Mouse (Mus musculus): Measurements from ENCODE around the gene Uap1l1. TPM values are rescaled to one million over a fixed set of nuclear protein-coding genes. Genes with fewer than 3 reads are reported as not detected.

Gene Uap1l1
- polyA plus RNA-seq, 1 experiment from 2014 or later: 13.5 TPM

Other genes with a start within 250 kb of the Uap1l1 start
- 5.9 and 6.2 TPM in 2 replicates for gene Nrarp, start 184.9 kb downstream of the Uap1l1 start, polyA plus RNA-seq (2016; fragmentation: Nextera tagmentation; extraction: Ambion mirVana)
- gene Tor4a, start 168.8 kb downstream of the Uap1l1 start, polyA plus RNA-seq (2016; fragmentation: Nextera tagmentation; extraction: Ambion mirVana): 7.2 and 7.4 TPM in 2 replicates
- 56.7 and 61.5 TPM in 2 replicates for gene Nelfb, start 154.2 kb downstream of the Uap1l1 start, polyA plus RNA-seq (2016; fragmentation: Nextera tagmentation; extraction: Ambion mirVana)
- not detected in 2 replicates for gene Stpg3, start 151.0 kb downstream of the Uap1l1 start, polyA plus RNA-seq (2016; fragmentation: Nextera tagmentation; extraction: Ambion mirVana)
- 1.2 TPM in 1 of 2 replicates, not detected in the other for gene Fam166a, start 146.9 kb downstream of the Uap1l1 start, polyA plus RNA-seq (2016; fragmentation: Nextera tagmentation; extraction: Ambion mirVana)
- gene Tubb4b, start 141.0 kb downstream of the Uap1l1 start, polyA plus RNA-seq (2016; fragmentation: Nextera tagmentation; extraction: Ambion mirVana): 901 and 931 TPM in 2 replicates
- 0.17 TPM in 1 of 2 replicates, not detected in the other for gene Slc34a3, start 131.3 kb downstream of the Uap1l1 start, polyA plus RNA-seq (2016; fragmentation: Nextera tagmentation; extraction: Ambion mirVana)
- 0.10 and 0.11 TPM in 2 replicates for gene Rnf224, start 128.9 kb downstream of the Uap1l1 start, polyA plus RNA-seq (2016; fragmentation: Nextera tagmentation; extraction: Ambion mirVana)
- 1.8 and 2.4 TPM in 2 replicates for gene Rnf208, start 123.4 kb downstream of the Uap1l1 start, polyA plus RNA-seq (2016; fragmentation: Nextera tagmentation; extraction: Ambion mirVana)
- gene Cysrt1, start 123.2 kb downstream of the Uap1l1 start, polyA plus RNA-seq (2016; fragmentation: Nextera tagmentation; extraction: Ambion mirVana): not detected in 2 replicates
- gene AL732309.1, start 118.8 kb downstream of the Uap1l1 start, polyA plus RNA-seq (2016; fragmentation: Nextera tagmentation; extraction: Ambion mirVana): 4.4 and 4.8 TPM in 2 replicates
- 16.2 and 17.3 TPM in 2 replicates for gene Tmem203, start 110.2 kb downstream of the Uap1l1 start, polyA plus RNA-seq (2016; fragmentation: Nextera tagmentation; extraction: Ambion mirVana)
- 7.9 and 9.0 TPM in 2 replicates for gene Tprn, start 103.1 kb downstream of the Uap1l1 start, polyA plus RNA-seq (2016; fragmentation: Nextera tagmentation; extraction: Ambion mirVana)
- gene Ssna1, start 93.2 kb downstream of the Uap1l1 start, polyA plus RNA-seq (2016; fragmentation: Nextera tagmentation; extraction: Ambion mirVana): 164 and 179 TPM in 2 replicates
- 63.6 and 65.3 TPM in 2 replicates for gene Anapc2, start 93.2 kb downstream of the Uap1l1 start, polyA plus RNA-seq (2016; fragmentation: Nextera tagmentation; extraction: Ambion mirVana)
- gene Tmem210, start 77.5 kb downstream of the Uap1l1 start, polyA plus RNA-seq (2016; fragmentation: Nextera tagmentation; extraction: Ambion mirVana): not detected in 2 replicates
- not detected in 2 replicates for gene Lrrc26, start 75.8 kb downstream of the Uap1l1 start, polyA plus RNA-seq (2016; fragmentation: Nextera tagmentation; extraction: Ambion mirVana)
- gene Grin1, start 46.5 kb downstream of the Uap1l1 start, polyA plus RNA-seq (2016; fragmentation: Nextera tagmentation; extraction: Ambion mirVana): 0.24 and 0.41 TPM in 2 replicates
- 29.4 and 30.5 TPM in 2 replicates for gene Man1b1, start 33.3 kb downstream of the Uap1l1 start, polyA plus RNA-seq (2016; fragmentation: Nextera tagmentation; extraction: Ambion mirVana)
- 11.2 TPM in 2 replicates for gene Dpp7, start 9.3 kb downstream of the Uap1l1 start, polyA plus RNA-seq (2016; fragmentation: Nextera tagmentation; extraction: Ambion mirVana)
- 34.6 and 38.0 TPM in 2 replicates for gene Sapcd2, start 6.6 kb upstream of the Uap1l1 start, polyA plus RNA-seq (2016; fragmentation: Nextera tagmentation; extraction: Ambion mirVana)
- gene Entpd2, start 30.2 kb upstream of the Uap1l1 start, polyA plus RNA-seq (2016; fragmentation: Nextera tagmentation; extraction: Ambion mirVana): 0.13 and 0.19 TPM in 2 replicates
- 5.3 and 5.6 TPM in 2 replicates for gene Npdc1, start 33.7 kb upstream of the Uap1l1 start, polyA plus RNA-seq (2016; fragmentation: Nextera tagmentation; extraction: Ambion mirVana)
- gene Fut7, start 57.6 kb upstream of the Uap1l1 start, polyA plus RNA-seq (2016; fragmentation: Nextera tagmentation; extraction: Ambion mirVana): 0.31 and 0.54 TPM in 2 replicates
- 2.8 and 3.1 TPM in 2 replicates for gene Abca2, start 63.0 kb upstream of the Uap1l1 start, polyA plus RNA-seq (2016; fragmentation: Nextera tagmentation; extraction: Ambion mirVana)
- 0.45 and 0.68 TPM in 2 replicates for gene Clic3, start 91.2 kb upstream of the Uap1l1 start, polyA plus RNA-seq (2016; fragmentation: Nextera tagmentation; extraction: Ambion mirVana)
- 9.1 and 11.4 TPM in 2 replicates for gene Paxx, start 95.4 kb upstream of the Uap1l1 start, polyA plus RNA-seq (2016; fragmentation: Nextera tagmentation; extraction: Ambion mirVana)
- gene Ptgds, start 104.4 kb upstream of the Uap1l1 start, polyA plus RNA-seq (2016; fragmentation: Nextera tagmentation; extraction: Ambion mirVana): 0.20 and 0.22 TPM in 2 replicates
- not detected in 2 replicates for gene Lcn12, start 128.2 kb upstream of the Uap1l1 start, polyA plus RNA-seq (2016; fragmentation: Nextera tagmentation; extraction: Ambion mirVana)
- gene Fbxw5, start 135.1 kb upstream of the Uap1l1 start, polyA plus RNA-seq (2016; fragmentation: Nextera tagmentation; extraction: Ambion mirVana): 39.9 and 42.7 TPM in 2 replicates
- 17.4 and 18.8 TPM in 2 replicates for gene C8g, start 136.0 kb upstream of the Uap1l1 start, polyA plus RNA-seq (2016; fragmentation: Nextera tagmentation; extraction: Ambion mirVana)
- gene Traf2, start 181.3 kb upstream of the Uap1l1 start, polyA plus RNA-seq (2016; fragmentation: Nextera tagmentation; extraction: Ambion mirVana): 22.4 and 24.4 TPM in 2 replicates
- gene Edf1, start 192.2 kb upstream of the Uap1l1 start, polyA plus RNA-seq (2016; fragmentation: Nextera tagmentation; extraction: Ambion mirVana): 293 and 311 TPM in 2 replicates
- gene Mamdc4, start 209.2 kb upstream of the Uap1l1 start, polyA plus RNA-seq (2016; fragmentation: Nextera tagmentation; extraction: Ambion mirVana): 0.38 and 0.45 TPM in 2 replicates
- gene Phpt1, start 209.5 kb upstream of the Uap1l1 start, polyA plus RNA-seq (2016; fragmentation: Nextera tagmentation; extraction: Ambion mirVana): 67.8 and 69.2 TPM in 2 replicates
- gene Ajm1, start 216.1 kb upstream of the Uap1l1 start, polyA plus RNA-seq (2016; fragmentation: Nextera tagmentation; extraction: Ambion mirVana): not detected in 2 replicates
- gene Rabl6, start 242.8 kb upstream of the Uap1l1 start, polyA plus RNA-seq (2016; fragmentation: Nextera tagmentation; extraction: Ambion mirVana): 41.8 and 42.9 TPM in 2 replicates

All from liver, embryonic 12.5 days (tissue).